Mouse (Mus musculus) limb, embryonic 11.5 days (tissue): ENCODE measurements at regions not wholly inside any gene's neighbourhood (a gene's known extent, or its start where the extent isn't known, plus 50 kb on each side); places are given as distances from the start of the nearest gene placed in this dataset.
A peak's percentile ranks its signal among the peaks of the same experiment; 100 is the strongest.

Source experiments
- ATAC-seq: fragments of 200-750 bp; cut with Nextera tagmentation; 2 replicates; pipeline ENCODE4 v1.8.0; 2017; ENCODE audit warnings: low read depth; ENCODE audit not compliant: insufficient number of reproducible peaks, low FRiP score, low TSS enrichment
- DNase-seq: peaks from one replicate; pipeline ENCODE4 v3.0.0-alpha.2; 2015; ENCODE audit warnings: low spot score
- H3K27ac ChIP-seq: fragments of 300-500 bp; sonication (generic); replicated peaks from 2 replicates; pipeline ENCODE4 v1.5.1; 2014; ENCODE audit warnings: low read depth, mild to moderate bottlenecking, low read length
- H3K27me3 ChIP-seq: fragments of 300-500 bp; sonication (generic); 2 replicates; pipeline ENCODE4 v1.6.1; 2014; ENCODE audit warnings: mild to moderate bottlenecking, low read length, mixed read lengths; ENCODE audit not compliant: control insufficient read depth, insufficient read depth
- H3K36me3 ChIP-seq: fragments of 300-500 bp; sonication (generic); 2 replicates; pipeline ENCODE4 v1.6.1; 2014; ENCODE audit warnings: mild to moderate bottlenecking, low read length, moderate library complexity, mixed read lengths; ENCODE audit not compliant: control insufficient read depth, insufficient read depth
- H3K4me1 ChIP-seq: fragments of 300-500 bp; sonication (generic); 2 replicates; pipeline ENCODE4 v1.6.1; 2014; ENCODE audit warnings: low read length, mixed read lengths; ENCODE audit not compliant: control insufficient read depth, insufficient read depth
- H3K4me2 ChIP-seq: fragments of 300-500 bp; sonication (generic); 2 replicates; pipeline ENCODE4 v1.6.1; 2014; ENCODE audit warnings: low read depth, mild to moderate bottlenecking, moderate library complexity; ENCODE audit not compliant: severe bottlenecking
- H3K4me3 ChIP-seq: fragments of 300-500 bp; sonication (generic); 2 replicates; pipeline ENCODE4 v1.5.1; 2014; ENCODE audit warnings: low read depth, low read length
- H3K9ac ChIP-seq: fragments of 300-500 bp; sonication (generic); 2 replicates; pipeline ENCODE4 v1.6.1; 2014; ENCODE audit warnings: mild to moderate bottlenecking, low read length
- H3K9me3 ChIP-seq: fragments of 300-500 bp; sonication (generic); 2 replicates; pipeline ENCODE4 v1.6.1; 2016; ENCODE audit warnings: low read length; ENCODE audit not compliant: control insufficient read depth
- WGBS: fragments of 180-500 bp; shearing (Covaris S2); extraction: QIAGEN DNeasy Blood & Tissue Kit; methylation state at CpG from one replicate; pipeline ENCODE4 v1.1.7; 2014; 5-methylcytosine and 5-hydroxymethylcytosine counted together

DNA sequence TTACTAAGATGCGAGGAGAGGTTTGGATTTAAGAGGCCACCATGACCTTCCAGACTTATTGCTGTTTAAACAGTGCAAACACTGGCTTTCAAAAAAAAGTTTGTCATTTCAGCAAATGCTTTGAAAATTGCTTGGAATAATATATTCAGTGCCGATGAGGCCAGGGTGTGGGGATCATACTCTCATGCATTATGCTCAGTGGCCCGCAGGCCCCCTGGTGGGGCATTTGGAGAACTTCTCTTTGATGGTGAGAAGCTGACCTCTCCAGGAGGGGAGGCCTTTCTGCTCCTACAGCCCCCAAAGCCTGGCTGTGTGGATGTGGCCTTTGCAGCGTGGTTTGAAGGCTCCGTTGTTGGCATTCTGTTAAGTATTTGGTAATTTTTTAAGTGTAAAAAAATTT lies 138.1 kb upstream of the Pitx1 start:
- peaks cover 10% of the 10 kb centered on the region; the same call in 1 of the 2 replicates for H3K4me1 ChIP-seq
- no peaks in the 10 kb centered on the region for H3K36me3 ChIP-seq
- H3K9ac ChIP-seq = no peak overlapping the region
- ATAC-seq (no peak), DNase-seq (no peak)
- 57% methylated on average over 5 of the region's 5 CpGs for WGBS
- no peak overlapping the region for H3K27ac ChIP-seq
- no peaks in the 10 kb centered on the region for H3K27me3 ChIP-seq
- H3K9me3 ChIP-seq = no peaks in the 10 kb centered on the region; the same call in 1 of the 2 replicates
- H3K4me2 ChIP-seq = no peak overlapping the region
- no peak overlapping the region for H3K4me3 ChIP-seq

- ATAC-seq (no peak), DNase-seq (no peak)
- no peaks in the 10 kb centered on the region for H3K36me3 ChIP-seq
- H3K4me2 ChIP-seq = no peak overlapping the region
- no peak overlapping the region for H3K4me3 ChIP-seq
- 87% methylated on average over 6 of the region's 6 CpGs for WGBS
- H3K27ac ChIP-seq = no peak overlapping the region
- no peak overlapping the region for H3K9ac ChIP-seq
- H3K4me1 ChIP-seq = peaks cover 3% of the 10 kb centered on the region; the same call in 1 of the 2 replicates
- H3K27me3 ChIP-seq = no peaks in the 10 kb centered on the region
- no peaks in the 10 kb centered on the region; the same call in 1 of the 2 replicates for H3K9me3 ChIP-seq
Measured at GRCm38 (mm10) chr13:55970687-55971086, 134.7 kb upstream of the Pitx1 start.

DNA sequence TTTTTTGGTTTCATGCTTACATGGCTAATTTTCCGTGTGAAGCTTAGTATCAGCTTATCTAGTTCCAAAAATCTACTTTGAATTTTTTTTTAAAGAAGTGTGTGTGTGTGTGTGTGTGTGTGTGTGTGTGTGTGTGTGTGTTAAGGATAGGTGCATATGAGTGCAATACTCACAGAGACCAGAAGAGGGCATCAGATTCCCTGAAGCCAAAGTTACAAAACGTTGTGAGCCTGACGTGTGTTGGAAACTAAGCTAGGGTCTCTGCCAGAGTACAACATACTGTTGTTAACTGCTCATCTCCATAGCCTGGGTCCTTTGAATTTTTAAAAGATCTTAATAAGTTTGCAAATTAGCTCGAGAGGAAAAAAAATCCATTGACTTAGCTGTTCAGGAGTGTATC lies 133.5 kb upstream of the Pitx1 start:
- DNase-seq (no peak), ATAC-seq (no peak)
- H3K4me3 ChIP-seq = no peak overlapping the region
- no peak overlapping the region for H3K4me2 ChIP-seq
- 89% methylated on average over 4 of the region's 4 CpGs for WGBS
- H3K9me3 ChIP-seq = no peaks in the 10 kb centered on the region; the same call in 1 of the 2 replicates
- H3K9ac ChIP-seq = no peak overlapping the region
- H3K27me3 ChIP-seq = no peaks in the 10 kb centered on the region
- H3K4me1 ChIP-seq = peaks cover 7% of the 10 kb centered on the region; the same call in 1 of the 2 replicates
- no peaks in the 10 kb centered on the region for H3K36me3 ChIP-seq
- no peak overlapping the region for H3K27ac ChIP-seq

DNA sequence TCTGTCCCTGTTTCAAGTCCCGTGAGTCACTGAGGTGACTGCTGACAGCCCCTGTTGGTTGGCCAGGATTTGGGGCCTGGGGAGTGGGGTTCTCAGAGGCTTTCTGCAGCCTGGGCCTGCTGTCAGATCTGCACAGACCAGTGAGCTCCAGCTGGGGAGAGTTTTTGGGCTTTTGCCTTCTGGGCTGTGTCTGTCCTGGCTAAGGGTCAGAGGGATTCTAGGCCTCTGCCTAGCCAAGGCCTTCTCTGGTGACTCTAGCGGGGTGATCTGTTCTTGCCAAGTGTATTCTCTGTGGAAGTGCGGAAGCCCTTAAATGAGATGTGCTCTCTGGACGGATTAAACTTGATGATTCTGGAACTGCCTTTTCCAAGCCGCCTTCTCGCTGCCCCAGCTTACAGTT lies 131.2 kb upstream of the Pitx1 start:
- ATAC-seq (no peak), DNase-seq (no peak)
- Histone ChIP-seq H3K27me3 (no peaks in the 10 kb centered on the region), H3K9ac (no peak overlapping the region), H3K9me3 (no peaks in the 10 kb centered on the region; the same call in 1 of the 2 replicates), H3K27ac (no peak overlapping the region), H3K4me1 (peaks cover 12% of the 10 kb centered on the region; the same call in 1 of the 2 replicates), H3K4me2 (no peak overlapping the region), H3K36me3 (no peaks in the 10 kb centered on the region), H3K4me3 (no peak overlapping the region)
- 76% methylated on average over 6 of the region's 6 CpGs for WGBS

- Histone ChIP-seq H3K27me3 (no peaks in the 10 kb centered on the region), H3K36me3 (no peaks in the 10 kb centered on the region), H3K27ac (peak overlapping the region; percentile 90), H3K4me1 (peaks cover 17% of the 10 kb centered on the region; the same call in 1 of the 2 replicates), H3K9ac (peak overlapping the region; percentile 53), H3K4me3 (peak overlapping the region; percentile 31), H3K9me3 (no peaks in the 10 kb centered on the region), H3K4me2 (peak overlapping the region; percentile 75)
- ATAC-seq (peak; percentile 85), DNase-seq (peak; percentile 95)
- 4% methylated on average over 22 of the region's 22 CpGs for WGBS
Measured at GRCm38 (mm10) chr13:55963005-55963620, 127.1 kb upstream of the Pitx1 start.

- H3K9me3 ChIP-seq = no peaks in the 10 kb centered on the region
- peak; percentile 82 for DNase-seq
- peaks cover 17% of the 10 kb centered on the region; the same call in 1 of the 2 replicates for H3K4me1 ChIP-seq
- ATAC-seq = peak; percentile 75; the same call in 1 of the 2 replicates
- 5% methylated on average over 18 of the region's 18 CpGs for WGBS
- H3K4me3 ChIP-seq = peak overlapping the region; percentile 31; the same call in 1 of the 2 replicates
- H3K27ac ChIP-seq = peak overlapping the region; percentile 90
- peak overlapping the region; percentile 75 for H3K4me2 ChIP-seq
- no peaks in the 10 kb centered on the region for H3K27me3 ChIP-seq
- H3K9ac ChIP-seq = peak overlapping the region; percentile 53
- H3K36me3 ChIP-seq = no peaks in the 10 kb centered on the region
Measured at GRCm38 (mm10) chr13:55962254-55962866, 126.4 kb upstream of the Pitx1 start.

GRCm38 (mm10) chr13:55954346-55954745 lies 118.4 kb upstream of the Pitx1 start:
- DNase-seq (no peak), ATAC-seq (no peak)
- H3K36me3 ChIP-seq = no peaks in the 10 kb centered on the region
- H3K4me3 ChIP-seq = no peak overlapping the region
- H3K4me2 ChIP-seq = no peak overlapping the region
- no peak overlapping the region for H3K9ac ChIP-seq
- H3K27me3 ChIP-seq = no peaks in the 10 kb centered on the region
- WGBS = 78% methylated on average over 6 of the region's 6 CpGs
- no peaks in the 10 kb centered on the region for H3K9me3 ChIP-seq
- no peak overlapping the region for H3K27ac ChIP-seq
- H3K4me1 ChIP-seq = peaks cover 8% of the 10 kb centered on the region; the same call in 1 of the 2 replicates

DNA sequence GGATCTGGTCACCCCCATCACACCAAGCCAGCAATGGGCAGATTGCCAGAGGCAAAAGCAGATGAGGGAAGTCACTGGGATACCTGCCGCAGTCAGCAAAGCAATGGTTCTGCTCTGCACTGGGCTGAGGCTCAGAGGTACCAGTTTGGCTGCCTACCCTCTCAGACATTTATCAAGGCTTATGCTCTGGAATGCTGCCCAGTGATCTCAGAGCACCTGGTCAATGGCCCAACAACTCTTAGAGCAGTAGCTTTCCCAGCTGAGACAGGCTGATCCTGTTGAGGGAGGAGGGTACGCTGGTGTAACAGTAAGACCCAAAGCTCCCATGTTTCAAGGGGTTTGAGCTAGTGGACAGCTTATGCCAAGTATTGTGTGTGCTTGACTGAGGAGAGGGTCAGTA lies 117.4 kb upstream of the Pitx1 start:
- no peak overlapping the region for H3K4me2 ChIP-seq
- no peak overlapping the region for H3K9ac ChIP-seq
- no peaks in the 10 kb centered on the region for H3K36me3 ChIP-seq
- ATAC-seq (no peak), DNase-seq (no peak)
- no peaks in the 10 kb centered on the region for H3K9me3 ChIP-seq
- no peaks in the 10 kb centered on the region for H3K27me3 ChIP-seq
- H3K27ac ChIP-seq = no peak overlapping the region
- 96% methylated on average over 2 of the region's 2 CpGs for WGBS
- H3K4me1 ChIP-seq = peaks cover 6% of the 10 kb centered on the region; the same call in 1 of the 2 replicates
- H3K4me3 ChIP-seq = no peak overlapping the region
